Mouse (Mus musculus) heart, postnatal 0 days (tissue): ENCODE data around the gene Itpr2. TPM values are rescaled to one million over a fixed set of nuclear protein-coding genes. Genes with fewer than 3 reads are reported as not detected.

Source experiments
- ATAC-seq: fragments of 200-750 bp; cut with Nextera tagmentation; 2 replicates; pipeline ENCODE4 v1.8.0; 2017; ENCODE audit warnings: low read depth, moderate number of reproducible peaks, moderate library complexity; ENCODE audit not compliant: insufficient read depth
- DNase-seq: peaks from one replicate; pipeline ENCODE4 v3.0.0-alpha.2; 2016; ENCODE audit warnings: low spot score
- H3K27ac ChIP-seq: fragments of 300-500 bp; sonication (generic); 2 replicates; pipeline ENCODE4 v1.5.1; 2014; ENCODE audit warnings: low read depth, mild to moderate bottlenecking
- H3K27me3 ChIP-seq: fragments of 300-500 bp; sonication (generic); 2 replicates; pipeline ENCODE4 v1.6.1; 2014; ENCODE audit warnings: low read length, mixed read lengths; ENCODE audit not compliant: control insufficient read depth, insufficient read depth
- H3K36me3 ChIP-seq: fragments of 300-500 bp; sonication (generic); replicated peaks from 2 replicates; pipeline ENCODE4 v1.6.1; 2014; ENCODE audit warnings: low read length, mixed read lengths; ENCODE audit not compliant: control insufficient read depth, insufficient read depth
- H3K4me1 ChIP-seq: fragments of 300-500 bp; sonication (generic); 2 replicates; pipeline ENCODE4 v1.6.1; 2014; ENCODE audit warnings: antibody characterized with exemption; ENCODE audit not compliant: control insufficient read depth, insufficient read depth
- H3K4me2 ChIP-seq: fragments of 300-500 bp; sonication (generic); 2 replicates; pipeline ENCODE4 v1.6.1; 2014; ENCODE audit warnings: low read depth, mild to moderate bottlenecking, low read length, moderate library complexity
- H3K4me3 ChIP-seq: fragments of 300-500 bp; sonication (generic); 2 replicates; pipeline ENCODE4 v1.5.1; 2014; ENCODE audit warnings: low read depth, low read length
- H3K9ac ChIP-seq: fragments of 300-500 bp; sonication (generic); replicated peaks from 2 replicates; pipeline ENCODE4 v1.6.1; 2014; ENCODE audit warnings: low read depth, low read length, mixed read lengths
- H3K9me3 ChIP-seq: fragments of 300-500 bp; sonication (generic); replicated peaks from 2 replicates; pipeline ENCODE4 v1.6.1; 2016; ENCODE audit warnings: low read length; ENCODE audit not compliant: control insufficient read depth
- CTCF ChIP-seq: IDR thresholded peaks from 2 replicates; pipeline ENCODE4 v1.5.1; 2016; ENCODE audit warnings: antibody characterized with exemption, control low read depth, low read depth
- EP300 ChIP-seq: IDR thresholded peaks from 2 replicates; pipeline ENCODE4 v1.6.1; 2016; ENCODE audit warnings: antibody characterized with exemption, low read depth
- WGBS: fragments of 180-500 bp; shearing (Covaris S2); extraction: QIAGEN DNeasy Blood & Tissue Kit; methylation state at CpG from one replicate; pipeline ENCODE4 v1.1.7; 2014; 5-methylcytosine and 5-hydroxymethylcytosine counted together
- polyA plus RNA-seq: library from polyadenylated mRNA; unstranded; fragments of >200 nt; fragmentation: Nextera tagmentation; extraction: Ambion mirVana; gene quantifications from 2 replicates; pipeline ENCODE4 v1.2.1, GENCODE M21; 2015
- total RNA-seq: library from RNA; depleted of rRNA; stranded (reverse); fragments of >200 nt; gene quantifications from 2 replicates; pipeline ENCODE4 v1.2.3, GENCODE M21; 2014; ENCODE audit warnings: low replicate concordance

Itpr2 gene
- total and polyA plus RNA-seq, 2 experiments from 2014 or later, result 26.5 to 59.5 TPM

DNA sequence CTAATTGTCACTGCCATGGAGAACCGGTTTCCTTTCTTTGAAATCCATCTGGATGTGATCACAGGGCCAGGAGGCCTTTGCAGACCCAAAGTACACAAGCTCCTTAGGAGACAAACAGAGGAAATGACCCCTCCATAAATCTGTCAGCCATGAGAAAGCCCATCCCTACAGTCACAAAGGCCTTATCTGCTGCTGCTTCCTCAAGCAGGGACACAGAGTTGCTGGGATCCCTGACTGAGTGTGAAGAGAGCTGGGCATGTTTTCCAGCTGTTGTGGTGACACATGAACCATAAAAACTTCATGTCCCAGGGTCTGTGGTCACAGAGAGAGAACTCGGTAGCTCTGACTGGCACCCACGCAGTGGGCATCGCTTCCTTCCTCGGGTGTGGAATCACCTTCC, 28.7 kb upstream of the Itpr2 start:
- Histone ChIP-seq H3K27me3 (no peaks in the 10 kb centered on the region), H3K4me3 (no peak overlapping the region), H3K36me3 (no peaks in the 10 kb centered on the region), H3K9ac (no peak overlapping the region), H3K4me1 (no peaks in the 10 kb centered on the region), H3K9me3 (no peaks in the 10 kb centered on the region), H3K27ac (peak overlapping the region; percentile 73), H3K4me2 (no peak overlapping the region)
- DNase-seq (peak; percentile 74), ATAC-seq (peak; percentile 87)
- TF ChIP-seq CTCF (no peak), EP300 (peak; percentile 88)
- WGBS, result 44% methylated on average over 5 of the region's 5 CpGs

DNA sequence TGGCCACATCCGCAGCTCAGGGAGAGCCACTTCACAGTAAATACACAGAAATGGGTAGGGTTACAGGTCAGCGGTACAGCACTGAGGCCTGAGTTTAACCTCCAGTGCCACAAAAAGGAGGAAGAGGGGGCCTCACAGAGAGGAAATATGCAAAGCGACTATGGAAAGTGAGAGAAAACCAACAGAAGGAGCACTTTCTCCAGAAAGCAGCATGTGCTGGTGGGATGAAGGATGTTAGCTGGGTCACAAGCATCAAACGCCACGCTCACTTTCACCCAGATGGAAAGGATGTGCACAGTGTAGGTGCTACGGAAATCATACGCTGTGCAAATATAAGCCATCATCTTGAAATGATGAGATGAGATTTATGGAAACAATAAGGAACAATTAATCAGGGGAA, 28.3 kb upstream of the Itpr2 start:
- ATAC-seq (peak; percentile 3; the same call in 1 of the 2 replicates), DNase-seq (no peak)
- H3K27ac ChIP-seq, result peak overlapping the region; percentile 73
- H3K9ac ChIP-seq, result no peak overlapping the region
- no peaks in the 10 kb centered on the region for H3K9me3 ChIP-seq
- TF ChIP-seq CTCF (no peak), EP300 (no peak)
- H3K4me1 ChIP-seq, result no peaks in the 10 kb centered on the region
- no peak overlapping the region for H3K4me2 ChIP-seq
- H3K36me3 ChIP-seq, result no peaks in the 10 kb centered on the region
- no peaks in the 10 kb centered on the region for H3K27me3 ChIP-seq
- no peak overlapping the region for H3K4me3 ChIP-seq
- 65% methylated on average over 7 of the region's 7 CpGs for WGBS

DNA sequence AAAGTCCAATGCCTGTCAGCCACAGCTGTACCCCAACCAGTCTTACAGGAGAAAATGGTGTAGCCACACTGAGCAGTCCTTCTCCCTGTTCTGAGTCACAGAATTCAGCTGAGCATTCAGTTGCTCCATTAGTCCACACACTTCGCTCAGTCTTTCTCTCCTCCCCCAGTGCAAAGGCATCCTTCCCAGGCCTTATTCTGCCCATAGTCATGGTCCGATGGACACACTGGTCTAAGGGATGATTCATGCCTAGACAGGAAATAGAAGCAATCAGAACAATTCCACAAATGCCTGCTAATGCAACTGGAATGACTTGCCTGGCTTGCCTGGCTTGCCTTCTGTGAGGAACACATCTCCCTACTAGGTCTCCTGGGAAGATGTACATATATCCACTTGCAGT, 25.5 kb upstream of the Itpr2 start:
- Histone ChIP-seq H3K4me1 (no peaks in the 10 kb centered on the region), H3K36me3 (no peaks in the 10 kb centered on the region), H3K9ac (no peak overlapping the region), H3K27ac (no peak overlapping the region), H3K4me3 (no peak overlapping the region), H3K27me3 (no peaks in the 10 kb centered on the region), H3K9me3 (no peaks in the 10 kb centered on the region), H3K4me2 (no peak overlapping the region)
- TF ChIP-seq CTCF, result no peak
- no peak for TF ChIP-seq EP300
- ATAC-seq (peak; percentile 39), DNase-seq (no peak)
- WGBS, result 66% methylated on average over 2 of the region's 2 CpGs

DNA sequence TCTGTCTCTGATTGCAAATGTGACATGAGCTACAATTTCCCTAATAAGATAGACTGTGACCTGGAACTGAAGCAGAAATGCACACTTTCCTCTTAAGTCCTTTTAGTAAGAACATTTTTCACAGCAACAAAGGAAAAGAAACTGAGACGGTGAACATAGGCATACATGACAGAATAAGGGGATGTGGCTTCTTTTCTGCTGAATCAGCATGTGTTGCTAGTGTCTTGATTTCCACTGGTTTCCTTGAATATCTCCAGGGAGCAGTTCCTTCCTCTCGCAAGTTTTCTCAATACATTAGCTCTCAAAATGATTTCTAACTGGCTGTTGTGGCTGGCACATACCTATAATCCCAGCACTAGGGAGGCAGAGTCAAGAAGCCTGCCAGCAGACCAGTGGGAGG, 23.5 kb upstream of the Itpr2 start:
- H3K27ac ChIP-seq, result no peak overlapping the region
- no peak for TF ChIP-seq CTCF
- TF ChIP-seq EP300, result no peak
- H3K9me3 ChIP-seq, result no peaks in the 10 kb centered on the region
- ATAC-seq, result no peak
- H3K36me3 ChIP-seq, result no peaks in the 10 kb centered on the region
- H3K27me3 ChIP-seq, result no peaks in the 10 kb centered on the region
- DNase-seq, result no peak
- no peak overlapping the region for H3K4me3 ChIP-seq
- WGBS, result 72% methylated on average over 2 of the region's 2 CpGs
- no peaks in the 10 kb centered on the region for H3K4me1 ChIP-seq
- no peak overlapping the region for H3K9ac ChIP-seq
- no peak overlapping the region for H3K4me2 ChIP-seq

- H3K27ac ChIP-seq, result no peak overlapping the region
- ATAC-seq, result no peak
- WGBS, result 77% methylated on average over 5 of the region's 5 CpGs
- H3K36me3 ChIP-seq, result no peaks in the 10 kb centered on the region
- no peak overlapping the region for H3K9ac ChIP-seq
- no peaks in the 10 kb centered on the region for H3K4me1 ChIP-seq
- TF ChIP-seq CTCF, result no peak
- TF ChIP-seq EP300, result no peak
- no peak overlapping the region for H3K4me2 ChIP-seq
- H3K4me3 ChIP-seq, result no peak overlapping the region
- no peaks in the 10 kb centered on the region for H3K27me3 ChIP-seq
- no peak for DNase-seq
- no peaks in the 10 kb centered on the region for H3K9me3 ChIP-seq
These were observed 19.6 kb upstream of the Itpr2 start for GRCm38 (mm10) chr6:146521456-146522245.

- Histone ChIP-seq H3K9ac (no peak overlapping the region), H3K27me3 (no peaks in the 10 kb centered on the region), H3K4me3 (no peak overlapping the region), H3K27ac (no peak overlapping the region), H3K4me1 (peaks cover 9% of the 10 kb centered on the region), H3K4me2 (no peak overlapping the region), H3K9me3 (no peaks in the 10 kb centered on the region), H3K36me3 (no peaks in the 10 kb centered on the region)
- DNase-seq (no peak), ATAC-seq (no peak)
- TF ChIP-seq EP300 (no peak), CTCF (no peak)
- 90% methylated on average over 2 of the region's 2 CpGs for WGBS
These were observed 17.0 kb upstream of the Itpr2 start for GRCm38 (mm10) chr6:146519019-146519418.
